Mouse (Mus musculus) brain, embryonic 14.5 days (tissue): ENCODE measurements around the gene Ctrl. TPM values are rescaled to one million over a fixed set of nuclear protein-coding genes. Genes with fewer than 3 reads are reported as not detected.
A peak's percentile ranks its signal among the peaks of the same experiment; 100 is the strongest.
"Not testable (repeated sequence)": the region's sequence is repeated elsewhere in the genome, so short reads cannot be mapped to it uniquely, and the experiment has no call there.

Experiments used
- DNase-seq: peaks from one replicate; pipeline ENCODE4 v3.0.0-alpha.2; 2011; ENCODE audit warnings: low read depth
- CTCF ChIP-seq: fragments of 200-500 bp; IDR thresholded peaks from 2 replicates; pipeline ENCODE4 v1.5.1; 2012; ENCODE audit warnings: inconsistent platforms, mild to moderate bottlenecking, moderate library complexity, borderline replicate concordance; ENCODE audit not compliant: insufficient read depth, insufficient read length; ENCODE audit errors: extremely low read depth
- POLR2A ChIP-seq: fragments of 200-500 bp; IDR thresholded peaks from 2 replicates; pipeline ENCODE4 v1.6.1; 2012; ENCODE audit warnings: mild to moderate bottlenecking, inconsistent platforms, borderline replicate concordance; ENCODE audit not compliant: poor library complexity, insufficient read depth, insufficient read length, severe bottlenecking; ENCODE audit errors: extremely low read depth
- polyA plus RNA-seq: library from polyadenylated mRNA; depleted of rRNA; stranded (reverse); fragments of >200 nt; gene quantifications from 2 replicates; pipeline ENCODE4 v1.2.3, GENCODE M21; 2012; rRNA removed

Gene Ctrl
- polyA plus RNA-seq = 7.8 and 10.2 TPM in 2 replicates

GRCm38 (mm10) chr8:105933762-105934161, at the start of gene Ctrl:
Gene Ctrl, minus strand, starts transcription at chr8:105933862.
- TF ChIP-seq CTCF = no peak
- no peak for TF ChIP-seq POLR2A
- DNase-seq = no peak

- DNase-seq = not testable (repeated sequence)
Observed at GRCm38 (mm10) chr8:105983406-105983805, 49.7 kb upstream of the Ctrl start.

GRCm38 (mm10) chr8:105981146-105981545, 47.5 kb upstream of the Ctrl start:
- TF ChIP-seq POLR2A = no peak
- DNase-seq = no peak

- no peak for DNase-seq
- TF ChIP-seq CTCF (no peak), POLR2A (no peak)
Observed at GRCm38 (mm10) chr8:105979325-105979724, 45.7 kb upstream of the Ctrl start, which contains the start of gene Dpep3. Gene Dpep3, minus strand, starts transcription at chr8:105979429.

- TF ChIP-seq POLR2A (no peak), CTCF (peak; percentile 13; the same call in 1 of the 2 replicates)
- no peak for DNase-seq
Observed at GRCm38 (mm10) chr8:105975363-105975762, 41.7 kb upstream of the Ctrl start.

GRCm38 (mm10) chr8:105971019-105971720, 37.5 kb upstream of the Ctrl start:
- TF ChIP-seq POLR2A (no peak), CTCF (no peak)
- DNase-seq = no peak

GRCm38 (mm10) chr8:105969367-105969766, 35.7 kb upstream of the Ctrl start:
- no peak for DNase-seq
- TF ChIP-seq CTCF (no peak), POLR2A (no peak)

GRCm38 (mm10) chr8:105966692-105967311, 33.1 kb upstream of the Ctrl start:
- no peak for TF ChIP-seq CTCF
- TF ChIP-seq POLR2A = no peak
- DNase-seq = peak; percentile 17

GRCm38 (mm10) chr8:105965905-105966341, 32.3 kb upstream of the Ctrl start, which contains the start of gene Slc12a4:
Gene Slc12a4, minus strand, starts transcription at chr8:105966097.
- DNase-seq = peak; percentile 77
- no peak for TF ChIP-seq CTCF
- peak; percentile 73 for TF ChIP-seq POLR2A

- DNase-seq = peak; percentile 32
- no peak for TF ChIP-seq CTCF
- TF ChIP-seq POLR2A = no peak
Observed at GRCm38 (mm10) chr8:105965266-105965904, 31.7 kb upstream of the Ctrl start.

GRCm38 (mm10) chr8:105964506-105965265, 31.0 kb upstream of the Ctrl start:
- TF ChIP-seq CTCF (no peak), POLR2A (no peak)
- no peak for DNase-seq
